Mouse (Mus musculus): ENCODE measurements at regions not wholly inside any gene's neighbourhood (a gene's known extent, or its start where the extent isn't known, plus 50 kb on each side); places are given as distances from the start of the nearest gene placed in this dataset.

- TF ChIP-seq MYOG (IDR thresholded peaks at IDR 0.05; ENCODE audit: control insufficient read depth, extremely low read depth, insufficient read length), result no peak
- peak; percentile 89 for TF ChIP-seq CTCF (IDR thresholded peaks at IDR 0.05; ENCODE audit: control insufficient read depth, insufficient read depth, insufficient read length)
- H3K4me3 ChIP-seq (ENCODE audit: insufficient read depth, poor library complexity, severe bottlenecking), result no peak overlapping the region
- H3K79me3 ChIP-seq (ENCODE audit: low read depth), result no peaks in the 10 kb centered on the region
- H3ac ChIP-seq (ENCODE audit: control insufficient read depth, insufficient read length, low read depth), result no peak overlapping the region
- no peaks in the 10 kb centered on the region for H3K79me2 ChIP-seq (ENCODE audit: control insufficient read depth, insufficient read depth)
- H3K36me3 ChIP-seq (ENCODE audit: control insufficient read depth, insufficient read depth), result no peaks in the 10 kb centered on the region
- peaks cover 48% of the 10 kb centered on the region for H3K27me3 ChIP-seq (ENCODE audit: control insufficient read depth, insufficient read depth, insufficient read length)
Observed at GRCm38 (mm10) chr2:28374838-28375237, 71.8 kb upstream of the Ppp1r26 start.

- Histone ChIP-seq H3K79me3 (ENCODE audit: low read depth) (no peaks in the 10 kb centered on the region), H3ac (ENCODE audit: control insufficient read depth, insufficient read length, low read depth) (no peak overlapping the region), H3K79me2 (ENCODE audit: control insufficient read depth, insufficient read depth) (no peaks in the 10 kb centered on the region), H3K27me3 (ENCODE audit: control insufficient read depth, insufficient read depth, insufficient read length) (peaks cover 52% of the 10 kb centered on the region), H3K4me3 (ENCODE audit: insufficient read depth, poor library complexity, severe bottlenecking) (no peak overlapping the region), H3K36me3 (ENCODE audit: control insufficient read depth, insufficient read depth) (no peaks in the 10 kb centered on the region)
- TF ChIP-seq FOSL1 (IDR thresholded peaks at IDR 0.05; ENCODE audit: insufficient read depth, low read length, poor library complexity, severe bottlenecking), result no peak
- TF ChIP-seq USF1 (IDR thresholded peaks at IDR 0.05; ENCODE audit: low read depth), result no peak
- no peak for TF ChIP-seq CEBPB (IDR thresholded peaks at IDR 0.05; ENCODE audit: low read depth)
- no peak for TF ChIP-seq MAX (IDR thresholded peaks at IDR 0.05)
- TF ChIP-seq MYOG (IDR thresholded peaks at IDR 0.05; ENCODE audit: control insufficient read depth, extremely low read depth, insufficient read length), result no peak
- no peak for TF ChIP-seq MYOD1 (IDR thresholded peaks at IDR 0.05; ENCODE audit: control insufficient read depth, insufficient read length, low read depth)
- no peak for TF ChIP-seq CTCF (IDR thresholded peaks at IDR 0.05; ENCODE audit: control insufficient read depth, insufficient read depth, insufficient read length)
Observed at GRCm38 (mm10) chr2:28377948-28378822, 68.4 kb upstream of the Ppp1r26 start.

GRCm38 (mm10) chr2:28382051-28382802, 64.4 kb upstream of the Ppp1r26 start:
- Histone ChIP-seq H3K79me2 (ENCODE audit: control insufficient read depth, insufficient read depth) (no peaks in the 10 kb centered on the region), H3K36me3 (ENCODE audit: control insufficient read depth, insufficient read depth) (no peaks in the 10 kb centered on the region), H3K79me3 (ENCODE audit: low read depth) (no peaks in the 10 kb centered on the region), H3K4me3 (ENCODE audit: insufficient read depth, poor library complexity, severe bottlenecking) (no peak overlapping the region), H3ac (ENCODE audit: control insufficient read depth, insufficient read length, low read depth) (no peak overlapping the region), H3K27me3 (ENCODE audit: control insufficient read depth, insufficient read depth, insufficient read length) (peaks cover 78% of the 10 kb centered on the region)
- no peak for TF ChIP-seq MYOG (IDR thresholded peaks at IDR 0.05; ENCODE audit: control insufficient read depth, extremely low read depth, insufficient read length)
- no peak for TF ChIP-seq FOSL1 (IDR thresholded peaks at IDR 0.05; ENCODE audit: insufficient read depth, low read length, poor library complexity, severe bottlenecking)
- no peak for TF ChIP-seq CEBPB (IDR thresholded peaks at IDR 0.05; ENCODE audit: low read depth)
- TF ChIP-seq MAX (IDR thresholded peaks at IDR 0.05), result no peak
- TF ChIP-seq MYOD1 (IDR thresholded peaks at IDR 0.05; ENCODE audit: control insufficient read depth, insufficient read length, low read depth), result no peak
- TF ChIP-seq CTCF (IDR thresholded peaks at IDR 0.05; ENCODE audit: control insufficient read depth, insufficient read depth, insufficient read length), result no peak
- TF ChIP-seq USF1 (IDR thresholded peaks at IDR 0.05; ENCODE audit: low read depth), result no peak

- no peaks in the 10 kb centered on the region for H3K79me2 ChIP-seq (ENCODE audit: control insufficient read depth, insufficient read depth)
- no peak overlapping the region for H3ac ChIP-seq (ENCODE audit: control insufficient read depth, insufficient read length, low read depth)
- peaks cover 76% of the 10 kb centered on the region for H3K27me3 ChIP-seq (ENCODE audit: control insufficient read depth, insufficient read depth, insufficient read length)
Observed at GRCm38 (mm10) chr2:28384875-28385274, 61.7 kb upstream of the Ppp1r26 start.

GRCm38 (mm10) chr2:28386784-28387183, 59.8 kb upstream of the Ppp1r26 start:
- Histone ChIP-seq H3ac (ENCODE audit: control insufficient read depth, insufficient read length, low read depth) (no peak overlapping the region), H3K4me3 (ENCODE audit: insufficient read depth, poor library complexity, severe bottlenecking) (no peak overlapping the region), H3K36me3 (ENCODE audit: control insufficient read depth, insufficient read depth) (no peaks in the 10 kb centered on the region), H3K27me3 (ENCODE audit: control insufficient read depth, insufficient read depth, insufficient read length) (peaks cover 64% of the 10 kb centered on the region), H3K79me3 (ENCODE audit: low read depth) (no peaks in the 10 kb centered on the region), H3K79me2 (ENCODE audit: control insufficient read depth, insufficient read depth) (no peaks in the 10 kb centered on the region)
- no peak for TF ChIP-seq CEBPB (IDR thresholded peaks at IDR 0.05; ENCODE audit: low read depth)
- TF ChIP-seq FOSL1 (IDR thresholded peaks at IDR 0.05; ENCODE audit: insufficient read depth, low read length, poor library complexity, severe bottlenecking), result no peak
- no peak for TF ChIP-seq MAX (IDR thresholded peaks at IDR 0.05)
- TF ChIP-seq USF1 (IDR thresholded peaks at IDR 0.05; ENCODE audit: low read depth), result no peak
- TF ChIP-seq MYOG (IDR thresholded peaks at IDR 0.05; ENCODE audit: control insufficient read depth, extremely low read depth, insufficient read length), result no peak
- TF ChIP-seq MYOD1 (IDR thresholded peaks at IDR 0.05; ENCODE audit: control insufficient read depth, insufficient read length, low read depth), result no peak
- no peak for TF ChIP-seq CTCF (IDR thresholded peaks at IDR 0.05; ENCODE audit: control insufficient read depth, insufficient read depth, insufficient read length)

More at GRCm38 (mm10) chr2:28384875-28385274, 61.7 kb upstream of the Ppp1r26 start:
- Histone ChIP-seq H3K4me3 (ENCODE audit: insufficient read depth, poor library complexity, severe bottlenecking) (no peak overlapping the region), H3K36me3 (ENCODE audit: control insufficient read depth, insufficient read depth) (no peaks in the 10 kb centered on the region), H3K79me3 (ENCODE audit: low read depth) (no peaks in the 10 kb centered on the region)
- no peak for TF ChIP-seq FOSL1 (IDR thresholded peaks at IDR 0.05; ENCODE audit: insufficient read depth, low read length, poor library complexity, severe bottlenecking)
- no peak for TF ChIP-seq CEBPB (IDR thresholded peaks at IDR 0.05; ENCODE audit: low read depth)
- TF ChIP-seq CTCF (IDR thresholded peaks at IDR 0.05; ENCODE audit: control insufficient read depth, insufficient read depth, insufficient read length), result no peak
- TF ChIP-seq USF1 (IDR thresholded peaks at IDR 0.05; ENCODE audit: low read depth), result no peak
- TF ChIP-seq MYOD1 (IDR thresholded peaks at IDR 0.05; ENCODE audit: control insufficient read depth, insufficient read length, low read depth), result no peak
- no peak for TF ChIP-seq MYOG (IDR thresholded peaks at IDR 0.05; ENCODE audit: control insufficient read depth, extremely low read depth, insufficient read length)
- TF ChIP-seq MAX (IDR thresholded peaks at IDR 0.05), result no peak
